Mouse (Mus musculus): ENCODE data around the gene Fus.

The Fus gene

GRCm38 (mm10) chr7:127944614-127945013, 22.6 kb upstream of the Fus start:
- DNase-seq (ENCODE audit: low read depth, low spot score) = no peak

GRCm38 (mm10) chr7:127946470-127947023, 20.7 kb upstream of the Fus start, which contains the start of gene Prss36:
Gene Prss36, minus strand, starts transcription at chr7:127946725.
- DNase-seq (ENCODE audit: low read depth, low spot score) = no peak

- DNase-seq (ENCODE audit: low read depth, low spot score) = no peak
These were observed 14.2 kb upstream of the Fus start for GRCm38 (mm10) chr7:127952864-127953581.

- DNase-seq (ENCODE audit: low read depth, low spot score) = no peak
These were observed 7.9 kb upstream of the Fus start for GRCm38 (mm10) chr7:127959364-127959763.

- DNase-seq (ENCODE audit: low read depth, low spot score) = no peak
These were observed 812 bp upstream of the Fus start for GRCm38 (mm10) chr7:127966371-127966918.

GRCm38 (mm10) chr7:127967922-127968828, 918 bp downstream of the Fus start:
- peak; percentile 84 for DNase-seq (ENCODE audit: low read depth, low spot score)

- no peak for DNase-seq (ENCODE audit: low read depth, low spot score)
These were observed 7.2 kb downstream of the Fus start for GRCm38 (mm10) chr7:127974413-127974930.

GRCm38 (mm10) chr7:127978856-127979255, 11.6 kb downstream of the Fus start:
- DNase-seq (ENCODE audit: low read depth, low spot score) = no peak

GRCm38 (mm10) chr7:127980606-127981005, 13.3 kb downstream of the Fus start:
- DNase-seq (ENCODE audit: low read depth, low spot score) = no peak

GRCm38 (mm10) chr7:127988904-127989303, 21.6 kb downstream of the Fus start:
- DNase-seq (ENCODE audit: low read depth, low spot score) = no peak

GRCm38 (mm10) chr7:127991643-127992487, 24.6 kb downstream of the Fus start:
- peak; percentile 82 for DNase-seq (ENCODE audit: low read depth, low spot score)

- DNase-seq (ENCODE audit: low read depth, low spot score) = no peak
These were observed 25.5 kb downstream of the Fus start for GRCm38 (mm10) chr7:127992488-127993340.

GRCm38 (mm10) chr7:127993341-127993977, 26.2 kb downstream of the Fus start, which contains the start of gene Pycard:
Gene Pycard, minus strand, starts transcription at chr7:127993867.
- DNase-seq (ENCODE audit: low read depth, low spot score) = peak; percentile 44

GRCm38 (mm10) chr7:127999436-127999835, 32.2 kb downstream of the Fus start:
- DNase-seq (ENCODE audit: low read depth, low spot score) = no peak

GRCm38 (mm10) chr7:128000068-128000950, 33.1 kb downstream of the Fus start:
- DNase-seq (ENCODE audit: low read depth, low spot score) = no peak

GRCm38 (mm10) chr7:128003098-128003497, 35.8 kb downstream of the Fus start:
- DNase-seq (ENCODE audit: low read depth, low spot score) = no peak

GRCm38 (mm10) chr7:128003688-128004087, 36.4 kb downstream of the Fus start, which contains the start of gene Trim72:
Gene Trim72, plus strand, starts transcription at chr7:128003949.
- peak; percentile 95 for DNase-seq (ENCODE audit: low read depth, low spot score)

- no peak for DNase-seq (ENCODE audit: low read depth, low spot score)
These were observed 36.9 kb downstream of the Fus start for GRCm38 (mm10) chr7:128004150-128004486.

Measured in brain, adult 2 months (tissue).